Mouse (Mus musculus): ENCODE measurements around the gene Fstl4. TPM values are rescaled to one million over a fixed set of nuclear protein-coding genes. Genes with fewer than 3 reads are reported as not detected.

Gene Fstl4
- total RNA-seq (2021), result 10 to 100 TPM; 11.6 to 12.8 TPM
- long read RNA-seq, full-length matches to known transcripts, result 8 of 11 reads
- long read RNA-seq, partial matches to known transcripts, result 1 of 11 reads
- long read RNA-seq, other reads (novel, unspliced or antisense), result 2 of 11 reads

DNA sequence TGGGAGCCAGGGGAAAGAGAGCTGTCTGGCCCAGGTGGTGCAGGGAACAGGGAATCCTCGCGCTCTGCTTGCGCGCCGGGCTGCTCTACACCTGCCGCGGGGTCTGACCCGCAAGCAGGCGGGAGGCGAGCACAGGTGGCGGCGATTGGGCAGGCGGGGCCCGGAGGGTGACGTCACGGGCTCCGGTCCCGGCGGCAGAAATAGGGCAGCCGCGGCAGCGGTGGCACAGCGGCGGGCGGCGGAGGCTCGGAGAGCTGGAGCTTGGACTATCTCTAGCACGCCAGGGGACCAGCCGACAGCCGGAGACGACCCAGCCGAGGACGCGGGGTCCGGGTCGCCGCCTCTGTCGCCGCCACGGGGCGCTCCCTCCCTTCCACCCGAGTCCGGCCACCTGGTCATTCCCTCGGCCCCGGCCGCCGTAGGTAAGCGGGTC lies at the start of gene Fstl4:
TSS of gene Fstl4 (plus strand) at position 174 of the 433 bp plus-strand sequence.
- DNase-seq (ENCODE audit: low spot score in 2 of 2), result peak in 1 of 2 experiments; percentile 45

GRCm38 (mm10) chr11:52718570-52718969 lies 45.9 kb upstream of the Fstl4 start:
- no peak for DNase-seq (ENCODE audit: low spot score in 2 of 2)

DNA sequence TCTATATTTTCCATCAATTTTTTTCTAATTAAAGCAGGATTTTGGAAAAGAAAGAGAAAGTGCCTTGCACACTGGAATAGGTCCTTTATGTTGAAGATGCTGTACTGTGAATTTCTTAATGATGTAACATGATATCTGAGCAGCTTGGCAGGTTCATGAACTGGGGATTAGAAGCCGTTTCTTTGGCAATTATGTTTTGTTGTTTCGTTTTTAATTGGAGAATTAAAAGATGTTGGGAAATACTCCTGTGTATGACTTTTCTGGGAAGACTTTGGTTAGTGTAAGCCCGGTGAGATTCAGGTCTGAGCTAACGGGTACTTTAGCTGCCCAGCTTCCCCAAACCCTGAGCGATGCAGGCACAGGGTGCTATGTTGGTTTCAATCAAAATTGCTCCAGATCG lies 43.3 kb upstream of the Fstl4 start:
- no peak for DNase-seq (ENCODE audit: low spot score in 2 of 2)

- no peak for DNase-seq (ENCODE audit: low spot score in 2 of 2)
Observed at GRCm38 (mm10) chr11:52722706-52723105, 41.7 kb upstream of the Fstl4 start.

GRCm38 (mm10) chr11:52726001-52726400 lies 38.4 kb upstream of the Fstl4 start:
- no peak for DNase-seq (ENCODE audit: low spot score in 2 of 2)

DNA sequence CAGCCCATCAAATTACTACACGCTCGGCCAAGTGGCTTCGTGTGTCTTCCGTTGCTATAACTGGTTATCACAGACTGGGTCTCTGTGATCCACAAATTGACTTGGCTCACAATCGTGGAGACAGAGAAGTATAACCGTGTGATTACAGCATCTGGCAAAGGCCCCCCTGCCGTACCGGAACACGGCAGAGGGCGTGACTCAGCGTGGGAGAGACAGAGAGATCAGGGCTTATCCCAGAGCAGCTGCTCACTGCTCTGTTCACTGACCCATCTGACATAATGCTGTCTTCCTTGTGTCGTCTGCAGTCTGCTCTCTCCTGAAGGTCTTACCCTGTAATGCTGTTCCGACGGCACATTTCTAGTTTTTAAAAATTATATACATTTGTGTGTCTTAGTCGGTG lies 36.0 kb upstream of the Fstl4 start:
- DNase-seq (ENCODE audit: low spot score in 2 of 2), result no peak

- no peak for DNase-seq (ENCODE audit: low spot score in 2 of 2)
Observed at GRCm38 (mm10) chr11:52729890-52730289, 34.5 kb upstream of the Fstl4 start.

DNA sequence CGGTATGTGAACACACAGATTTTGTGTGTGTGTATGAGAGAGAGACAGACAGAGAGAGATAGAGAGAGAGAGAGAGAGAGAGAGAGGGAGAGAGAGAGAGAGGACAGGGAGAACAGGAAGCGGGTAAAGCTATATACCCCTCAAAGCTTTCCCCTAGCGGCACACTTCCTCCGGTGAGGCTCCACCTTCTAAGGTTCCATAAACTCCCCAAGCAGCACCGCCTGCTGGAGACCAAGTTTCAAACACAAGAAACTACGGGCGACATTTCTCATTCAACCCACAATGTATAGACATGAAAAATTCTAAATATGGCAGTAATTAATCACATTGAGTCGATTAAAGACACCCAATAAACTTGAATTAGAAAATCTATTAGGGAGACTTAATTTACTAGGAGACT lies 32.5 kb upstream of the Fstl4 start:
- DNase-seq (ENCODE audit: low spot score in 2 of 2), result no peak

- no peak for DNase-seq (ENCODE audit: low spot score in 2 of 2)
Observed at GRCm38 (mm10) chr11:52734493-52735195, 29.8 kb upstream of the Fstl4 start.

- no peak for DNase-seq (ENCODE audit: low spot score in 2 of 2)
Observed at GRCm38 (mm10) chr11:52739187-52739586, 25.2 kb upstream of the Fstl4 start.

DNA sequence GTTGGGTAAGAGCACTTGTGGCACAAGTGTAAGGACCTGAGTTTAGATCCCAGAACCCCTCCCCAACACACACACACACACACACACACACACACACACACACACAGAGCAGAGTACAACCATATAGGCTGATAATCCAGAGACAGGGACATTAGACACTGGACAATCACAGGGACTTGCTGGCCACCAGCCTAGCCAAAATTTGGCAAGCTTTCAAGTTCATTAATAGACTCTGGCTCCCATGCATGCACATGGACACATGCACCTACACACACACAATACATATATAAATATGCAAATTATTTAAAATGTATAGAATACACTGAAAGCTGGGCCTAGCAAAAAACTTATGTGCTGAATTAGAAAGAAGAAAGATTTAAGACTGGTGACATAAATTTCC lies 24.0 kb upstream of the Fstl4 start:
- no peak for DNase-seq (ENCODE audit: low spot score in 2 of 2)

- no peak for DNase-seq (ENCODE audit: low spot score in 2 of 2)
Observed at GRCm38 (mm10) chr11:52743956-52744355, 20.5 kb upstream of the Fstl4 start.

DNA sequence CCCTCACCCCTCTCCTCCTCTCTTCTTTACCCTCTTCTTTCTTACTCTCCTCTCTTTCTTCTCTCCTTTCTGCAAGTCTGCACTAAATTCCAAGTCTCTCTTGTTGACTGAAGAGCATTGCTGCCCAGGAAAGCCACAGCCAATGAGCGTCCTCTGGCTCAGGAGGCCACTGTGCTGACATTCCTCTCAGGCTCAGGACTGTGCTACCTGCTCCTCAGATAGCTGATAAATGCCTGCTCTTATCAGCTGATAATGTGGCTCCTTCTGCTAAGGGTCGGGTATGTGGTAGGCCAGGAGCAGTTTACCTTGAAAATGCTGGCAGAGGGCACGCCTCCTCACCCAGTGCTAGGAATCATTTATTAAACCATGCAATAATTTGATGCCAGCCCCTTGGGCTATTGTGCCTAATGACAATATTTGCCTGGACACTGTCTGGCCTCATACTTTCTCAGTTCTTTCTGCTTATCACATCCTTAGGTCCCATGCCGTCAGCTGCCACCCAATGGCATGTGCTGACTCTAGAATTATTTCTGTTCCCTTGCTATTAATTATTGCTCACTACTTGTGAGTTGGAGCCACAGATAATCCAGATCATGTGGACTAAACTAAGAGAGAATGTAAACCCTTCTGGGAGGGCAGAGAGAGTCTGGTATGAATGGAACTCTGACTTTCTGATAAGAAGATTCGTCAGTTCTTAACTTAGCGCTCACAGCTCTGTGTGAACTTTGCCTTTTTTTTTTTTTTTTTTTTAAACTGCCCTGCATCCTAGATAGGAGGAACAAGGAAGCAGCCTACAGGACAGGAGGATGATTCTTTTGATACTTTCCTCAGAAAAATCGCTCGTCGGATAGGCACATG lies 19.6 kb upstream of the Fstl4 start:
- no peak for DNase-seq (ENCODE audit: low spot score in 2 of 2)

DNA sequence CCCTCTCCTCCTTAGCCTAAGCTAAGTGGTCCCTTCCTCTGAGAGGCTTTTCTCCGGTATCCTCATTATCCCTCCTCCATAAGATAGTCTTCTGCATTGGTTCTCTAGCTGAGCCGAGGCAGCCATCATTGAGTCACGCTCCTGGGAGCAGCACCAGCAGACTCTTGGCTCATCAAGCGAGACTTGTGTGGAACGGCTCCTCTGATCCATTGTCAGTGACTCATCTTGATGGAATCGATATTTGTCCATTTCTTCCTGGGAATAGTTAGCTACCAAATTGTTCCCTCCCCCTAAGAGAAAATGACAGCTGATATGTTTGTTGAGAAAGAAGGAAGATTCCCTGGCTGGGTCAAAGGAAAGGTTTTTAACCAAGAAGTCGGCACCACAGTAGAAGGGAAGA lies 17.2 kb upstream of the Fstl4 start:
- DNase-seq (ENCODE audit: low spot score in 2 of 2), result no peak

- DNase-seq (ENCODE audit: low spot score in 2 of 2), result no peak
Observed at GRCm38 (mm10) chr11:52747766-52748456, 16.5 kb upstream of the Fstl4 start.

GRCm38 (mm10) chr11:52749988-52750387 lies 14.4 kb upstream of the Fstl4 start:
- no peak for DNase-seq (ENCODE audit: low spot score in 2 of 2)

DNA sequence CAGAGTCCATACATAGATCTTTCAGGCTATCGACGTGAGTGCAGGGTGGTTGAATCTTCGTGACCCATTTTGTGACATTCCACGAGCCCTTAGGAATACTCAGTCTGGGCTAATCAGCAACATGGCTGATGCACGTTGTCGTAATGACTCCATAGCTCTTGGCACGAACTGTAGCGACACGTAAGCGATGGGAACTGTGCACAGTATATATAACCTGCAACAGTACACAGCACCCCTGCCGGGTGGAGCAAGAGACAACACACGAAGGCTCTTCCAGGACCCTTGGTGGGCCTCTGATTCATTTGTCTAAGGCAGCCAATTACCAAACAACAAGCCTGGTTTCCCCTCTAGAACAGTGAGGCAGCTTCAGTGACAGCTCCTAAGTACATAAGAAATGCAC lies 11.9 kb upstream of the Fstl4 start:
- DNase-seq (ENCODE audit: low spot score in 2 of 2), result no peak

DNA sequence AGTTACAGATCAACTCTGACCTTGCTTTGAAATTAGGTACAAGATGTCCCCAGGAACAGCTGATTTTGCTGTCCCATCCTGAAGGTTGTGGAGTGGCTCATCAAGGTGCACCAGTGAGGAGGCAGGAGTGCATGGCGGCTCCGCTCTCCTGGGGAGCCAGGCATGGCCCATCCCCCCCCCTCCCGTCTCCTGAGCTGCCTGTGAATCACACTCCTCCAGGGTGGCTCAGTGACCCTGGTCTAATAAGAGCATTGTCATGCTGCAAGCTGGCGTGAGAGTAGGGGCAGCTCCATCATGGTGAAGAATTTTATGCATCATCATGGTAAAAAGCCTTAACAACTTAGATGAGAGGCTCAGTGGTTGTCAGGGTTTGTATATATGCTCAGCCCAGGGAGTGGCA lies 11.2 kb upstream of the Fstl4 start:
- DNase-seq (ENCODE audit: low spot score in 2 of 2), result no peak

GRCm38 (mm10) chr11:52761800-52762199 lies 2.6 kb upstream of the Fstl4 start:
- no peak for DNase-seq (ENCODE audit: low spot score in 2 of 2)

DNA sequence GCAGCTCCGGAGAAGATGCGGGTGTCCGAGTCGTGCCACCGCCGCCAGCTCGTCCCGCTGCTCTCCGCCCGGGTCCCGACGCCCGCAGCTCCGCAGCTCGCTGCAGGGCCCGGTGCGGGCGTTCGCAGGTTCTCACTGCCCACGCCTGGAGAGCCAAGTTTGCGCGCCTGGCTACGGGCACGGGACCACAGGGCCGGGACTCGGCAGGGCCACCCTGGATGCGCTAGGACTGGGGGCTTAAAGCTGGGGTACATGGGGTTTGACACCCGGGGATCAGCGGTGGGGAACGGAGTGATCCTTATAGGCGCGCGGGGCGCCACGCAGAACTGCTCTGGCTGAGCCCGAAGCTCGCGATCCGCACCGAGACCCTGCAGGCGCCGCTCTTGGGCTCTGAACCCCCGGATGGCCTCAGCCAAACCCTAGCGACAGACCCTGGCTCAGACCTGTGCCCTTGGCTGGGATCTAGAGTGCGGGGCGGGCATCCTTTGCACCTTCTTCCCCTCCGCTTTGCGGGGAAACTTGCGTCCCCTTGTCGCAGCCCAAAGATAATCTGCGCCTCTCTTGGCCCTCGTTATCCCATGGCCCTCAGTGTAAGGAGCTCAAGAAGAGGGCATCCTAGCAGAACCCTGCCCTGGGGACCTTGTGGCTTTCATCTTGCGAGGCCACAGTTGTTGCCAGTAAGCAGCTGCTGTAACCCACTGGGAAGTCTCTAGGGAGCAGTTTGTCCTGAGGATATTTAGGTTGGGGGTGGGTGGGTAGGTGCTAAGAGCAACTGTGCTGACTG lies 652 bp downstream of the Fstl4 start:
- peak in 1 of 2 experiments; percentile 25 for DNase-seq (ENCODE audit: low spot score in 2 of 2)
